Mouse (Mus musculus) liver, adult (tissue): ENCODE results near the gene Klhl35.

Source experiments
- GATA4 ChIP-seq: IDR thresholded peaks from 2 replicates; pipeline ENCODE4 v1.6.1; 2014; ENCODE audit warnings: mild to moderate bottlenecking, low read length; ENCODE audit not compliant: insufficient replicate concordance

Gene Klhl35

GRCm38 (mm10) chr7:99516814-99517157, 51.0 kb downstream of the Klhl35 start:
- TF ChIP-seq GATA4 = no peak

GRCm38 (mm10) chr7:99518954-99519644, 53.3 kb downstream of the Klhl35 start:
- no peak for TF ChIP-seq GATA4

- TF ChIP-seq GATA4 = no peak
These were observed 57.3 kb downstream of the Klhl35 start for GRCm38 (mm10) chr7:99523121-99523520.
